Mouse (Mus musculus): Measurements from ENCODE around the gene En1. TPM values are rescaled to one million over a fixed set of nuclear protein-coding genes. Genes with fewer than 3 reads are reported as not detected.
A peak's percentile ranks its signal among the peaks of the same experiment; 100 is the strongest.

Gene En1
- polyA plus RNA-seq, 1 experiment from 2014 or later = 0.06 TPM

DNA sequence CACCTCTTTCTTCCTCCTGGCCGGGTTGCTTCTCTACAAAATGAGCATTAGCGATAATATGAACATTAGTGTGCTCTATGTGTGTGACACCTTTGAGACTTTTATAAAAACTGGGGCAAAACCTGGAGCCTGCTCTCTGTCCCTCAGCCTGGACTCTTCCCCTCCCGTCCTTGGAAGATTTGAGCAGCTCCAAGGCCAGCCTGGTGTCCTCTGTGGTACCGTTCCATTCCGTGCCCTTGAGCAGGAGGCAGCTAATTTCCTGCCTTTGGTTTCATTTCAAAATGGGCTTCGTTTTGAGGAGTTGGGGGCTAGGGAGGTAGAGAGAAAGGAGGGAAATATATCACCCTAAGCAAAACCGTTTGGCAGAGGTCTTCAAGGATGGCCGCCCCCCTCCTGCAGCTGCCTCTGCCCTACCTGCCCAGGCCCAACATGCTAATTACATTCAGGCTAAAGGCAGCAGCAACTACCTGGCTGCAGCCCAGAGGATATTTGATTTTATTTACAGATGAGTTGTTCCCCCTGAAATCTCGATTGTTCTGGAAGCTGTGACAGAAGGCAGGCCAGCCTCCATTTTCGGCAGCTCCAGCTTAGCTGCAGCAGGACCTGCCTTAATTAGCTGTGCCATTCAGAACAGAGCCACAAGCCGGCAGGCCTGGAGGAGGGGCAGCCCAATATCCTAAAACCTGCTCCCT, 24.9 kb downstream of the En1 start:
- ATAC-seq (ENCODE audit: low FRiP score, low TSS enrichment) = 0 out of 2 replicates have a peak, but pooled peaks have one; percentile 19
- WGBS = 36% methylated on average over 11 of the region's 11 CpGs

DNA sequence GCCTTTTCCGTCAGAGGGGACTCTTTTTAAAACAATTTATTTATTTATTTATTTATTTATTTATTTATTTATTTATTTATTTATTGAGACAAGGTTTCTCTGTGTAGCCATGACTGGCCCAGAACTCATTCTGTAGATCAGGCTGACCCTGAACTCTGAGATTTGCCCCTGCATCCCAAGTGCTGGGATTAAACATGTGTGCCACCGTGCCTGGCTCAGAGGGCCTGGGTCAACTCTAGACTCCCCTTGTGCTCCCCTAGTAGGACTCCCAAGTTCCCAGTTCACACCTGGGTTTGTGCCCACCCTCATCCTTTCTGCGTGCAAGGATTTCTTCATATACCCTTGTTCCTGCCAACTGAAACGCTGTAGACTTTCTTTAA, 25.4 kb downstream of the En1 start:
- H3K9ac ChIP-seq (replicated peaks; ENCODE audit: low read length) = no peak overlapping the region
- H3K4me3 ChIP-seq (ENCODE audit: low read length) = no peak overlapping the region
- peaks cover 40% of the 10 kb centered on the region for H3K27me3 ChIP-seq (ENCODE audit: insufficient read depth, low read length)
- 72% methylated on average over 4 of the region's 4 CpGs for WGBS
- no peak for ATAC-seq (ENCODE audit: low FRiP score, low TSS enrichment)
- H3K36me3 ChIP-seq (ENCODE audit: insufficient read depth, low read length) = no peaks in the 10 kb centered on the region
- H3K9me3 ChIP-seq (ENCODE audit: low read length) = no peaks in the 10 kb centered on the region
- H3K27ac ChIP-seq (ENCODE audit: low read length) = no peak overlapping the region
- H3K4me2 ChIP-seq (replicated peaks; ENCODE audit: low read depth, low read length) = no peak overlapping the region
- no peaks in the 10 kb centered on the region for H3K4me1 ChIP-seq (ENCODE audit: insufficient read depth, low read length)

More for the DNA sequence above, 24.9 kb downstream of the En1 start:
- Histone ChIP-seq H3K4me1 (ENCODE audit: insufficient read depth, low read length) (no peaks in the 10 kb centered on the region), H3K9ac (replicated peaks; ENCODE audit: low read length) (no peak overlapping the region), H3K4me3 (ENCODE audit: low read length) (no peak overlapping the region), H3K9me3 (ENCODE audit: low read length) (no peaks in the 10 kb centered on the region), H3K27ac (ENCODE audit: low read length) (no peak overlapping the region), H3K36me3 (ENCODE audit: insufficient read depth, low read length) (no peaks in the 10 kb centered on the region), H3K4me2 (replicated peaks; ENCODE audit: low read depth, low read length) (no peak overlapping the region), H3K27me3 (ENCODE audit: insufficient read depth, low read length) (peaks cover 46% of the 10 kb centered on the region)

DNA sequence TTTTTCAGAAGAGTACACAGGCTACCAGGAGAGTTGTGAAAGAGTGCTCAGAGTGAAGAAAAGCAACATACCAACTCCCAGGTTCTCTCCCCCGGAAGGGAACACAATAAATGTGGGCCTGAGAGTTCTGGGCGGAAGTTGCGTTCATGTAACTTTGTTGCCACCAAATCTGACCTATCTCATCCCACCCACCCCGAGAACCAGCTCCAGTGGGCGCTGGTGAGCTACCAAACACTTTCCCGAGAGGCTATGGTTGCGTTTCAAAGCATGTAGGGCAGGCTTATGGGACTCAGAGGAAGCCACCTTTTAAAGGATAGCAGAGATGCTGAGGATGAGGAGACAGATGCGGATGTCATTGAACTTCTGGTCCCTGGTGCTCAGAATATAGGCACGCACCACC, 26.6 kb downstream of the En1 start:
- H3K27me3 ChIP-seq (ENCODE audit: insufficient read depth, low read length) = peaks cover 32% of the 10 kb centered on the region
- H3K27ac ChIP-seq (ENCODE audit: low read length) = no peak overlapping the region
- WGBS = 49% methylated on average over 9 of the region's 9 CpGs
- H3K9me3 ChIP-seq (ENCODE audit: low read length) = no peaks in the 10 kb centered on the region
- no peak for ATAC-seq (ENCODE audit: low FRiP score, low TSS enrichment)
- no peaks in the 10 kb centered on the region for H3K36me3 ChIP-seq (ENCODE audit: insufficient read depth, low read length)
- no peak overlapping the region for H3K4me2 ChIP-seq (replicated peaks; ENCODE audit: low read depth, low read length)
- no peaks in the 10 kb centered on the region for H3K4me1 ChIP-seq (ENCODE audit: insufficient read depth, low read length)
- H3K9ac ChIP-seq (replicated peaks; ENCODE audit: low read length) = no peak overlapping the region
- H3K4me3 ChIP-seq (ENCODE audit: low read length) = no peak overlapping the region

DNA sequence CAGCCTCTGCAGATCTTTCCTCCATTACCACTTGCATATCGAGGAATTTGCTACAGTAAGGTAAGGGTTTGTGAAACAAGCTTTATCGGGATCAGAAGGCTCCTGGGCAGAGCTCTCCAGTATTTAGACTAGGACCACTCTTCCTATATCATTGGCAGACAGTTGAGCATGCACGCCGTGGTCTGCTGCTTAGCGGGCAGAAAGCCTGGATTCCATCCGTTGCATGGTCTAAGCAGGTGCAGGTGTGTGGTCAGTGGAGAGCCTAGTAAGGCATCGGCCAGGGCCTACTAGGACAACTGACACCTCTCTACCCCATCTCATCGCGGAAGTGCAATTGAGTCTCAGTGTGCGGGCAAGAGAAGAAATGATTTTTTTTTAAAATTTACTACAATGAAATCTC, 41.2 kb downstream of the En1 start:
- no peak overlapping the region for H3K9ac ChIP-seq (replicated peaks; ENCODE audit: low read length)
- no peak overlapping the region for H3K27ac ChIP-seq (ENCODE audit: low read length)
- 0 out of 2 replicates have a peak, but pooled peaks cover 11% of the 10 kb centered on the region for H3K27me3 ChIP-seq (ENCODE audit: insufficient read depth, low read length)
- peaks cover 17% of the 10 kb centered on the region for H3K4me1 ChIP-seq (ENCODE audit: insufficient read depth, low read length)
- H3K4me2 ChIP-seq (replicated peaks; ENCODE audit: low read depth, low read length) = peak overlapping the region; percentile 44
- WGBS = 13% methylated on average over 10 of the region's 10 CpGs
- no peaks in the 10 kb centered on the region for H3K9me3 ChIP-seq (ENCODE audit: low read length)
- ATAC-seq (ENCODE audit: low FRiP score, low TSS enrichment) = peak; percentile 52; the same call in 1 of the 2 replicates
- H3K4me3 ChIP-seq (ENCODE audit: low read length) = peak overlapping the region; percentile 34; the same call in 1 of the 2 replicates
- no peaks in the 10 kb centered on the region for H3K36me3 ChIP-seq (ENCODE audit: insufficient read depth, low read length)

DNA sequence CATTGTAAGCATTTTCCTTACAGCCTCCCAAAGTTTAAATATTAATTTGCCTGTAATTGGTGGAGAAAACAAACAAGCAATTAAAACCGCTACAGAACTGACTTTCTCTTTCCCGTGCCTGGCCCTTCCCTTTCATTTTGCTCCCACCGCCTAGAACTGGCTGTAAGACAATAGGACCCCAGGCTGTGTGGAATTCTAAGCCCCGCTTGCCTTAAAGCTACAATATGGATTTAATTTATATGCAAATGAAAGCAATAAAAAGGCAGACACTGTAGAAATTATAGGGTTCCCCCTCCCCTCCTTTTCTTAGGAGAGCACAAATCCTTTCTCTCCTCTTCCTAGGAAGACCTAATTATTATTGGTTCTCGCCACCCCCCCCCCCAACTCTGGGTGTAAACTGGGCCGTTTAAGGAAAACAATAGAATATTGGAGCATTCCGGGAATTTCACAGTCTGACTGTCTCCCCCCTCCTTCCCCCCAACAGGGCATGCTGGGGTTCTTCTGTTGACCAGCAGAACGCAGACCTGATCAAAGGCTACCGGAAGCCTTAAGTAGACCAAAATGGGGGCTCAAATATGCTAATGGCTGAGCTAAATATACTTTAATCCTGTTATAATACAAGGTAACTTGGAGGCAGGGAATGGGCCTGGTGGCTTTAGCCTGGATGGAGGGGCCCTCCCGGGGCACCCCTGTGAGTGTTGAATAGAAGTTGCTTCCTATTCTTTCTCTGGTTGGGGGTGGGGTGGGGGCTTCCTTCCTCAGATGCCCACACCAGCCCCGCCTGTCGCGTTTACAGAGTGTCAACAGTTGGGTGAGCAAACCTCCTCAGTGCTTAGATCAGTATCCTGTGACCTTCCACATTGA, 41.9 kb downstream of the En1 start:
- 8% methylated on average over 13 of the region's 13 CpGs for WGBS
- Histone ChIP-seq H3K9me3 (ENCODE audit: low read length) (no peaks in the 10 kb centered on the region), H3K36me3 (ENCODE audit: insufficient read depth, low read length) (no peaks in the 10 kb centered on the region), H3K27me3 (ENCODE audit: insufficient read depth, low read length) (0 out of 2 replicates have a peak, but pooled peaks cover 11% of the 10 kb centered on the region), H3K4me2 (replicated peaks; ENCODE audit: low read depth, low read length) (peak overlapping the region; percentile 44), H3K9ac (replicated peaks; ENCODE audit: low read length) (no peak overlapping the region), H3K4me1 (ENCODE audit: insufficient read depth, low read length) (peaks cover 17% of the 10 kb centered on the region), H3K4me3 (ENCODE audit: low read length) (peak overlapping the region; percentile 34), H3K27ac (ENCODE audit: low read length) (no peak overlapping the region)
- peak; percentile 79; the same call in 1 of the 2 replicates for ATAC-seq (ENCODE audit: low FRiP score, low TSS enrichment)

DNA sequence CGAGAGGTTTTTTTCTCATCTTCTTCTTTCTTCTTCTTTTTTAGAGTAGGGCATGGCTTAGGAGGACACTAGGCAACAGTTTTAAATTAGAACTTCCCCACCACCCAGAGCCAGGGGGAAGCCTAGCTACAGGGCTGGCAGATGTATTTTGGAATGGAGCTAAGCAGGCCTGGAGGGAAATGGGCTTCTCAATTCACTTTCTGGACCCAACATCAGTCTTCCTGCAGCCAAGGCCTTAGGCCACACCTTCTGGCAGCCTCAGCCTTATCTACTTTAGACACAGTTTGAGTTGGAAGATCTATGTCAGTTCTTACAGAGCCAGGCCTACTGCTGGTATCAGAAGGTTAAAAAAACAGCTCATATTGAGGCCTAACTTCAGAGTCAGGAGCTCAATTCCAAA, 42.5 kb downstream of the En1 start:
- Histone ChIP-seq H3K4me3 (ENCODE audit: low read length) (no peak overlapping the region), H3K4me2 (replicated peaks; ENCODE audit: low read depth, low read length) (no peak overlapping the region), H3K27ac (ENCODE audit: low read length) (no peak overlapping the region), H3K36me3 (ENCODE audit: insufficient read depth, low read length) (no peaks in the 10 kb centered on the region), H3K9me3 (ENCODE audit: low read length) (no peaks in the 10 kb centered on the region), H3K4me1 (ENCODE audit: insufficient read depth, low read length) (peaks cover 17% of the 10 kb centered on the region), H3K9ac (replicated peaks; ENCODE audit: low read length) (no peak overlapping the region), H3K27me3 (ENCODE audit: insufficient read depth, low read length) (0 out of 2 replicates have a peak, but pooled peaks cover 11% of the 10 kb centered on the region)
- ATAC-seq (ENCODE audit: low FRiP score, low TSS enrichment) = 0 out of 2 replicates have a peak, but pooled peaks have one; percentile 14
- WGBS = 78% methylated on average over 1 of the region's 1 CpGs

DNA sequence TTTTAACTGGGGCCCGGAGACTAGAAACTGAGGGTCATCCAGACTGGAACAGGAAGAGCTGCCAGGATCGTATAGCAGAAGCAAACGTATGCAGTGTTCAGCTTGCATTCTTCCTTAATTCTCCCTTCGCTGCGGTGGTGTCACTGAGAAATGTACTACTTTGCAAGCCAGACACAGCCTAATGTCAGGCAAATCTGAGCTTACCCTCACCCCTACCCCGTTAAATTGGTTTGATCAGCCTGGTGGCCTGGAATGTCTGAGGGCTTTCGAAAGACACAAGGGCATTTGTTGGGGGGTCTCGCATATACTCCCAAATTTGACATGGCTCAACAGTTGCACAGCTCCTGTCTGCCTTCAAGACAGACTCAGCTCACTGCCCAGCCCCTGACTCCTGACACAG, 47.9 kb downstream of the En1 start:
- H3K4me3 ChIP-seq (ENCODE audit: low read length) = no peak overlapping the region
- no peaks in the 10 kb centered on the region for H3K36me3 ChIP-seq (ENCODE audit: insufficient read depth, low read length)
- H3K27ac ChIP-seq (ENCODE audit: low read length) = no peak overlapping the region
- no peaks in the 10 kb centered on the region for H3K27me3 ChIP-seq (ENCODE audit: insufficient read depth, low read length)
- no peak overlapping the region for H3K9ac ChIP-seq (replicated peaks; ENCODE audit: low read length)
- WGBS = 66% methylated on average over 8 of the region's 8 CpGs
- no peak overlapping the region for H3K4me2 ChIP-seq (replicated peaks; ENCODE audit: low read depth, low read length)
- no peak for ATAC-seq (ENCODE audit: low FRiP score, low TSS enrichment)
- no peaks in the 10 kb centered on the region for H3K4me1 ChIP-seq (ENCODE audit: insufficient read depth, low read length)
- no peaks in the 10 kb centered on the region for H3K9me3 ChIP-seq (ENCODE audit: low read length)

DNA sequence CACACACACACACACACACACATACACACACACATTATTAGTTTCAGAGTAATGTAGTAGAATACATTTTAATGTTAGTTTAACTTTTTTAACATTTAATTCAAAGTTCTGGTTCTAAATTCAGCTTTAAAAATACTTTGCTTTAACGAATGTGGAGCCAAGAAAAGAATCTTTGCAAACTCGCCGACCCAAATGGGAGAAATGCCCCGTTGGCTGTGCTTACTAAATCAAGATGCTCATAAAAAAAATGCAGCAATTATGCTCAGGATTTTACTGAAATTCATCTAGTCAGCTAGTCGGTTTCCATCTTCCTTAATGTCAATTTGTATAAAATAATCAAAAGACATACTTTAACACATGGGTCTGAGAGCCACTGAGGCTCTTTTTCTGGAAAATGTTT, 49.8 kb downstream of the En1 start:
- WGBS = 77% methylated on average over 5 of the region's 5 CpGs
- H3K9me3 ChIP-seq (ENCODE audit: low read length) = no peaks in the 10 kb centered on the region
- no peak overlapping the region for H3K9ac ChIP-seq (replicated peaks; ENCODE audit: low read length)
- H3K4me2 ChIP-seq (replicated peaks; ENCODE audit: low read depth, low read length) = no peak overlapping the region
- no peak for ATAC-seq (ENCODE audit: low FRiP score, low TSS enrichment)
- no peaks in the 10 kb centered on the region for H3K4me1 ChIP-seq (ENCODE audit: insufficient read depth, low read length)
- H3K36me3 ChIP-seq (ENCODE audit: insufficient read depth, low read length) = no peaks in the 10 kb centered on the region
- no peak overlapping the region for H3K4me3 ChIP-seq (ENCODE audit: low read length)
- H3K27me3 ChIP-seq (ENCODE audit: insufficient read depth, low read length) = no peaks in the 10 kb centered on the region
- H3K27ac ChIP-seq (ENCODE audit: low read length) = no peak overlapping the region

DNA sequence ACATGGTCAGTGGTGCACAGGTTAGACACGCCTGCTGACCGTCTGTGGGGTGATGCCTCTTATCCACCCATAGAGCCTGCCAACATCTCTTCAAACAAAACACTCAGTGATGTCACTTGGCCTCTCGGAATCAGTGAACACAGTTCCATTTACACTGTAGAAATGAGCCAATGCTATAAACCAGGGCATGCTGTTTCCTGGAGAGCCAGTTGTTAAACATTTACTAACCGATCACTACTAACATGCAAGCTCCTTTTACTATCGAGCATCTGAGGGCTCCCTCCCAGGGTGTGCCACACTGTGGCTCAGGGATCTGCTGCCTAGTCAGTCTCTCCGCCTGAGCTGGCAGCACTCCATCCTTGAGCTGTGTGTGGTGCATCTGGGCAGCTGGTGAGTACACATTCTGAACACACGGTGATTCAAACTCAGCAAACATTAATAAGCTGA, 52.8 kb downstream of the En1 start:
- peak; percentile 93 for ATAC-seq (ENCODE audit: low FRiP score, low TSS enrichment)
- H3K9me3 ChIP-seq (ENCODE audit: low read length) = no peaks in the 10 kb centered on the region
- H3K9ac ChIP-seq (replicated peaks; ENCODE audit: low read length) = no peak overlapping the region
- 56% methylated on average over 7 of the region's 7 CpGs for WGBS
- no peaks in the 10 kb centered on the region for H3K36me3 ChIP-seq (ENCODE audit: insufficient read depth, low read length)
- no peaks in the 10 kb centered on the region for H3K27me3 ChIP-seq (ENCODE audit: insufficient read depth, low read length)
- no peak overlapping the region for H3K4me2 ChIP-seq (replicated peaks; ENCODE audit: low read depth, low read length)
- no peak overlapping the region for H3K4me3 ChIP-seq (ENCODE audit: low read length)
- H3K4me1 ChIP-seq (ENCODE audit: insufficient read depth, low read length) = no peaks in the 10 kb centered on the region
- no peak overlapping the region for H3K27ac ChIP-seq (ENCODE audit: low read length)

Data from kidney, embryonic 16.5 days (tissue).